Mouse (Mus musculus) liver, embryonic 16.5 days (tissue): ENCODE measurements around the gene Gm20716. TPM values are rescaled to one million over a fixed set of nuclear protein-coding genes. Genes with fewer than 3 reads are reported as not detected.

Source experiments
- ATAC-seq: fragments of 200-750 bp; cut with Nextera tagmentation; 2 replicates; pipeline ENCODE4 v1.8.0; 2017; ENCODE audit warnings: low read depth, mild to moderate bottlenecking, moderate number of reproducible peaks, moderate library complexity
- H3K27ac ChIP-seq: fragments of 300-500 bp; sonication (generic); 2 replicates; pipeline ENCODE4 v1.5.1; 2014; ENCODE audit warnings: mild to moderate bottlenecking, low read length
- H3K27me3 ChIP-seq: fragments of 300-500 bp; sonication (generic); 2 replicates; pipeline ENCODE4 v1.6.1; 2014; ENCODE audit warnings: low read depth, low read length, mixed read lengths; ENCODE audit not compliant: control insufficient read depth, insufficient read depth
- H3K36me3 ChIP-seq: fragments of 300-500 bp; sonication (generic); 2 replicates; pipeline ENCODE4 v1.6.1; 2014; ENCODE audit warnings: mild to moderate bottlenecking; ENCODE audit not compliant: control insufficient read depth, insufficient read depth
- H3K4me1 ChIP-seq: fragments of 300-500 bp; sonication (generic); 2 replicates; pipeline ENCODE4 v1.6.1; 2014; ENCODE audit warnings: low read depth, low read length, mixed read lengths; ENCODE audit not compliant: control insufficient read depth
- H3K4me2 ChIP-seq: fragments of 300-500 bp; sonication (generic); 2 replicates; pipeline ENCODE4 v1.6.1; 2014; ENCODE audit warnings: low read depth, low read length, mixed read lengths
- H3K4me3 ChIP-seq: fragments of 300-500 bp; sonication (generic); 2 replicates; pipeline ENCODE4 v1.5.1; 2014; ENCODE audit warnings: low read depth, mild to moderate bottlenecking, low read length
- H3K9ac ChIP-seq: fragments of 300-500 bp; sonication (generic); 2 replicates; pipeline ENCODE4 v1.6.1; 2014; ENCODE audit warnings: low read depth, low read length
- H3K9me3 ChIP-seq: fragments of 300-500 bp; sonication (generic); replicated peaks from 2 replicates; pipeline ENCODE4 v1.6.1; 2016; ENCODE audit warnings: low read length; ENCODE audit not compliant: control insufficient read depth
- WGBS: fragments of 180-500 bp; shearing (Covaris S2); extraction: QIAGEN DNeasy Blood & Tissue Kit; methylation state at CpG from one replicate; pipeline ENCODE4 v1.1.7; 2014; ENCODE audit not compliant: insufficient replicate concordance; 5-methylcytosine and 5-hydroxymethylcytosine counted together
- polyA plus RNA-seq: library from polyadenylated mRNA; unstranded; fragments of >200 nt; fragmentation: Nextera tagmentation; extraction: Ambion mirVana; gene quantifications from 2 replicates; pipeline ENCODE4 v1.2.1, GENCODE M21; 2015

The Gm20716 gene
- polyA plus RNA-seq, result 3.8 and 4.0 TPM in 2 replicates

DNA sequence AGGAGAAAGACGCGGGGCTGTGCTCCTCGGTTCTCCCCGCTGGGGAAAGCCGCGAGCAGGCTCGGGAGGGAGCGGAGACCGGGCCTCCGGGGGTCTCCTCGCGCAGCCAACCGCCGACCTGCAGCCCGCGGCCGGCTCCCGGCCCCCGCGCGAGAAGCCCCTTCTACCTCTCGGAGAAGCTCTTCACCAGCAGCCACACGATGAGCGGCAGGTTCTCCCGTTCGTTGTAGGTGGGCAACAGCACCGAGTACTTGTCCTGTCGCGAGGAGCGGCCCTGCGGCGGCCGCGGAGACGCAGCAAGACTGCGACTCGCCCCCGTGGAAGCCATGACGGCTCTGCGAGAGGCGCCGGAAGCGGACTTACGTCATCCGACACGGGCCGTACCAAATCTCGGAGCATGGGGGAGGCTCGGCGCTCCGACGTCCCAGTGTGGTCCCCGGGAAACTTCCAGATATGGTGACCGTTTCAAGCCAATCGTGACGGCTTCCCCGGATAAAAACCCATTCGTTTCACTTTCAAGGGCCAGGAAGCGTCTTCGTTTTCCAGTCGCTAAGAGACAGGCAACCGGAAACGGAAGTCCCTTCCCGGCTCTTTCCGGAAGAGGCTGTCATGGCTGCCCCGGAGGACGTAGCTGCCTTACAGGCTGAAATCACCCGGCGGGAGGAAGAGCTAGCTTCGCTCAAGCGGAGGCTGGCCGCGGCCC, at the start of gene Gm20716, which contains the start of the genes Dpm1 and Mocs3:
Gm20716 (minus strand) TSS at position 339 of the 703 bp plus-strand sequence.
Dpm1 (minus strand) TSS at position 566 of the 703 bp plus-strand sequence.
Mocs3 (plus strand) TSS at position 597 of the 703 bp plus-strand sequence.
- WGBS, result under 1% methylated on average over 72 of the region's 73 CpGs

DNA sequence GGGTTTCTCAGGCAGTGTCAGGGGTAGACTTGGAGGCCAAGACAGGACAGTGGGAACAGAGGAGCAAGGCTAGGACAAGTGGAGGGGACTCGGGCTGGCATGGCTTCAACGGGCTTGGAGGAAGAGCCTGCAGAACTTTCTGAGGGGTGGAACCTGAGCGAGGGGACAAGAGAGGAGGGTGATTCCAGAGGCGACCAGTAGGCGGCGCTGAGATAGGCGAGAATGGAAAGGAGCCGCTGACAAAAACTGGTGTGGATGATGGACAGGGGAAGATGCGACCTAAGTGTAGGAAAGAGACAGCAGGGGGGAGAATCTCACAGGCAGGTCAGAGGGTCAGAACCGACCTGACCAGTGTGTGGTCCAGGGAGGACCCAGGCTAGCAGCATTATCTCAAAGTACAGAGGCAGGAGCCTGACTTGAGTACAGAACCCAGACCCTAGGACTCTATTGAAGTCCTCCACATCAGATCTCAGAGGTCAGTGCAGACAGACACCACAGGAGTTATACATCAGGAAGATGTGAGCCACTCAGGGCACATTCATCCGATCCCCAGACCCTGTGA, 44.3 kb upstream of the Gm20716 start:
- no peak overlapping the region for H3K9ac ChIP-seq
- no peak overlapping the region for H3K4me3 ChIP-seq
- H3K36me3 ChIP-seq, result no peaks in the 10 kb centered on the region
- no peaks in the 10 kb centered on the region for H3K9me3 ChIP-seq
- no peak overlapping the region for H3K4me2 ChIP-seq
- 5% methylated on average over 11 of the region's 11 CpGs for WGBS
- ATAC-seq, result no peak
- H3K27me3 ChIP-seq, result peaks cover 32% of the 10 kb centered on the region
- H3K4me1 ChIP-seq, result no peaks in the 10 kb centered on the region
- no peak overlapping the region for H3K27ac ChIP-seq

More for the DNA sequence above, at the start of gene Gm20716, which contains the start of the genes Dpm1 and Mocs3:
- Histone ChIP-seq H3K27me3 (no peaks in the 10 kb centered on the region), H3K27ac (peak within 1 kb of the TSS; percentile 93), H3K4me1 (peaks cover 27% of the 10 kb centered on the region), H3K36me3 (peaks cover 16% of the 10 kb centered on the region), H3K9ac (peak within 1 kb of the TSS; percentile 92), H3K9me3 (no peaks in the 10 kb centered on the region), H3K4me2 (peak within 1 kb of the TSS; percentile 99), H3K4me3 (peak within 1 kb of the TSS; percentile 99)
- ATAC-seq, result peak; percentile 81

DNA sequence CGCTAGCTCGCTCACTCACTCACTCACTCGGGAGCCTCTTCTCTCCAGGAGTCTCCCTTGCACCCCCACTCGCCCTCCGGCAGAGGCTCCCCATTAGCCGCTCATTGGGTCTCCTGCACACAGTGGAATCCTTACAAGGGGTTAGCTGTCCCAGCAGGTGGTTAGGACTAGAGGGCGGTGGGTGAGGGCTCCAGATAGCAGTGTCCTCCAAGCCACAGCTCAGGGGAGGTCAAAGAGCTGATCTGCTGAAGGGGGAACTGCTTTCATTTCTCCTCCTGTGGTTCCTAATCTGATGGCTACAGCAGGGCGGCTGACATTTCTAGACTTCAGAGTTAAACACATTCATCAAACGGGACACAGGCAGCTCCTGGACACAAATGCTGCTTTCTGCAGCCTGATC, 43.2 kb upstream of the Gm20716 start:
- H3K27me3 ChIP-seq, result peaks cover 25% of the 10 kb centered on the region
- WGBS, result 14% methylated on average over 9 of the region's 9 CpGs
- H3K4me2 ChIP-seq, result no peak overlapping the region

DNA sequence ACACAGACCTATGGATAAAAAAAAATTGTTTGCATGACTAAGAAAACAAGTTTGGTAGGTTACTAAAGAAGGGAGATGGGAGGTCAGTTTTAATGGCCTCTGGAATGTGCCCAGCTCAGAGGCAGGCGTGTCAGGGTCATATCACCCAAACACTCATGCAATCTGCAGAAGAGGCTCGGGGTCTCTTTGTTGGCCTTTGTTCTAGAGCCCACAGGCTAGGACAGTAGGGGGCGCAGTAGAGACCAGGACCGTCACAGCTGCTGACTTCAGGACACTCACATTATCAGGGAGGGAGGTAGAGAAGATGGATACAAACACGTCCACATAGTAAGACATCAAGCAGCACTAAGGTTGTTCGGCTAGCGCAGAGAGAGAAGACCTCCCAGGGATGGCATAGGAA, 37.9 kb upstream of the Gm20716 start:
- no peak overlapping the region for H3K4me3 ChIP-seq
- H3K4me1 ChIP-seq, result no peaks in the 10 kb centered on the region
- H3K9me3 ChIP-seq, result no peaks in the 10 kb centered on the region
- WGBS, result 25% methylated on average over 7 of the region's 7 CpGs
- no peaks in the 10 kb centered on the region for H3K36me3 ChIP-seq
- no peak overlapping the region for H3K27ac ChIP-seq
- H3K9ac ChIP-seq, result no peak overlapping the region
- H3K27me3 ChIP-seq, result peaks cover 8% of the 10 kb centered on the region
- no peak overlapping the region for H3K4me2 ChIP-seq
- ATAC-seq, result no peak

More for the DNA sequence above, 43.2 kb upstream of the Gm20716 start:
- no peaks in the 10 kb centered on the region for H3K4me1 ChIP-seq
- H3K4me3 ChIP-seq, result no peak overlapping the region
- no peaks in the 10 kb centered on the region for H3K36me3 ChIP-seq
- H3K9ac ChIP-seq, result no peak overlapping the region
- H3K27ac ChIP-seq, result no peak overlapping the region
- no peaks in the 10 kb centered on the region for H3K9me3 ChIP-seq
- no peak for ATAC-seq

DNA sequence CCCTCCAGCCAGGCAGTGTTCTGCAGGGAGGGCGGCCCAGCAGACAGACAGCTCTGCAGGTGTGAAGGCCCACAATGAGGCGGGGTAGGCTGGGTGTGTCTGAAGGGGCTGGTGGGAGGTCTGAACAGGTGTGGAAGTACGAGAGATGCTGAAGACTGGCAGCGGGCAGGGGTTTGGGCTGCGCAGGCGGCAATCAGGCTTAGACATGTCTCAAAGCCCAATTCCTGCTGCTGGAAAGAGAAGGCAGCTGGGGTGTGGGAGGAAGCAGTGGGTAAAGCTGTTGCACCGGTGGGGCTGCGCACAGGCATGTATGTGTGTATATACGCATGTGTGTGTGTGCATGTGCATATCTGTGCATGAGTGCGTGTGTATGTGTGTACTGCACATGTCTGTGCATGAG, 30.7 kb upstream of the Gm20716 start:
- no peaks in the 10 kb centered on the region for H3K36me3 ChIP-seq
- H3K4me1 ChIP-seq, result no peaks in the 10 kb centered on the region
- no peak overlapping the region for H3K9ac ChIP-seq
- H3K9me3 ChIP-seq, result no peaks in the 10 kb centered on the region
- no peaks in the 10 kb centered on the region for H3K27me3 ChIP-seq
- 65% methylated on average over 10 of the region's 10 CpGs for WGBS
- ATAC-seq, result no peak
- no peak overlapping the region for H3K27ac ChIP-seq
- H3K4me3 ChIP-seq, result no peak overlapping the region
- no peak overlapping the region for H3K4me2 ChIP-seq

DNA sequence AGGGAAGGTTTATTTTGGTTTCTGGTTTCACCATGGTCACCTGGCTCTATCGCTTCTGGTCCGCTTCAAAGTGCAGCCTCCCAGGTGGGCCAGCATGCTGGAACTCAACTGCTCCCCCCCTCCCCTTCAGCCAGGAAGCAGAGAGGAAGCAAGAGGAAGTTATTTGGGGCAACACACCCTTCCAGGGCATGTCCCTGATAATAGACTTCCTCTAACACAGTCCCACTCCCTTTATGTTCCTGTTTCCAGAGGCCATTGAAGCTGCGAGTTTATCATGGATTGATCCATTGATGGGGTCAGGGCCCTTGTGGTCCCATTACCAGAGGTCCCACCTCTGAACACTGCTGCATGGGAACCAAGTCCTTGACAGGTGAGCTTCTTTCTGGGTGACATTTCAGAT, 30.0 kb upstream of the Gm20716 start:
- H3K9me3 ChIP-seq, result no peaks in the 10 kb centered on the region
- H3K27me3 ChIP-seq, result no peaks in the 10 kb centered on the region
- H3K9ac ChIP-seq, result no peak overlapping the region
- H3K27ac ChIP-seq, result no peak overlapping the region
- no peak for ATAC-seq
- H3K4me3 ChIP-seq, result no peak overlapping the region
- H3K4me2 ChIP-seq, result no peak overlapping the region
- no peaks in the 10 kb centered on the region for H3K36me3 ChIP-seq
- 34% methylated on average over 3 of the region's 3 CpGs for WGBS
- no peaks in the 10 kb centered on the region for H3K4me1 ChIP-seq

DNA sequence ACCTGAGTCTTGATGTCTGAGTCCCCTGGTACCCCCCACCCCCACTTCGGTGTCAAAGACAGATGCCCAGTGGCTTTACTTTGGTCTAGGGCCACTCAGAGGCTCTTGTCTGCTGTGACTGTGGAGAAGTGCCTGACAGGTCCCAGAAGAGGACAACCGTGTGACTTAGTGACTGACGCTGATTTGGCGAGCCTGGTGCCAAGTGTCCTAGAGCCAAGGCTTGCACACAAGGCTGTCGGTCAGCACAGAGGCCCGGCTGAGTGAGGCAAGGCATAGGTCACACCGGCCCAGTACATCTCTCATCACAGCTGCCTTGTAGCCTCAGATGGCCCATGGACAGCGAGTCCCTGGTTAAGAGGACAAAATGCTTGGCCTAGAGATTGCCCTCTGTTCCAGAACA, 28.9 kb upstream of the Gm20716 start:
- H3K9me3 ChIP-seq, result no peaks in the 10 kb centered on the region
- no peak overlapping the region for H3K9ac ChIP-seq
- ATAC-seq, result no peak
- 65% methylated on average over 8 of the region's 8 CpGs for WGBS
- no peak overlapping the region for H3K4me3 ChIP-seq
- no peak overlapping the region for H3K4me2 ChIP-seq
- H3K36me3 ChIP-seq, result no peaks in the 10 kb centered on the region
- no peaks in the 10 kb centered on the region for H3K4me1 ChIP-seq
- H3K27ac ChIP-seq, result no peak overlapping the region
- H3K27me3 ChIP-seq, result no peaks in the 10 kb centered on the region

DNA sequence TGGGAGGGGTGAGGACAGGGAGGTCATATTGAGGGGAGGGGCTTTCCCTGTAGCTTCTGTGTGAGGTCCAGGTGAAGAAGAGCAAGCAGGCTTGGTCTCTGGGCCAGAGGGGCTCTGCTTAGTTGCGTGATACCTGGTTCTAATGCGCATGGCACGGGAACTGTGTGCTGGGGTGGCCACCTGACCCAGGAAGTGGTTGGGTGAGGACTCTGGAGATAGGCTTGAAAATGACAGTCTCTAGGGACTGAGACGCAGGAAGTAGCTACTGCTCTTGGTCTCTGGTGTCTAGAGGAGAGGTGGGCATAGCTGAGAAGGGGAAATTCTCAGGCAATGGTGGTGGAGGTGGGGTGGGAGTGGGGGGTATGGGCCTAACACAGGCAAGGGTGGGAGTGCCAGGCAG, 27.0 kb upstream of the Gm20716 start:
- no peak overlapping the region for H3K9ac ChIP-seq
- WGBS, result 45% methylated on average over 4 of the region's 4 CpGs
- ATAC-seq, result no peak

DNA sequence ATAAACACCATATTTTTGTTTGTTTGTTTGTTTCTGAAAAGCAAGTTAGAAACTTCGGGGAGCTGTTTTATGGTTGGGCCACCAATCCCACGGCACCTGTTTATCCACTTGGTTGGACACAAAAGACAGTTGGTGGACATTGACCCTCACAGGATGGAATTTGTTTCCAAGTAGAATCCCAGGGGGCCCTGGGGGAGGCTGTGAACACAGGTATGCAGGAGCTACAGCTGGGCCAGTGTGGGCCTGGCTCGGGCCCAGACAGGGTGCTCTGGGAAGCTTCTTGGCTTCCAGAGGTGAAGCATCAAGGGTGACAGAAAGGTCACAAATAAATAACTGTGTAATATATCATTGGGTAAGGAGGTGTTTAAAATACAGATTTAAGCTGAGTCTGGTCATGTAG, 26.3 kb upstream of the Gm20716 start:
- Histone ChIP-seq H3K27ac (no peak overlapping the region), H3K4me1 (no peaks in the 10 kb centered on the region), H3K9me3 (no peaks in the 10 kb centered on the region), H3K27me3 (peaks cover 5% of the 10 kb centered on the region), H3K4me3 (no peak overlapping the region), H3K9ac (no peak overlapping the region), H3K4me2 (no peak overlapping the region), H3K36me3 (no peaks in the 10 kb centered on the region)
- 58% methylated on average over 3 of the region's 3 CpGs for WGBS
- ATAC-seq, result no peak

More for the DNA sequence above, 27.0 kb upstream of the Gm20716 start:
- H3K36me3 ChIP-seq, result no peaks in the 10 kb centered on the region
- H3K4me2 ChIP-seq, result no peak overlapping the region
- H3K9me3 ChIP-seq, result no peaks in the 10 kb centered on the region
- no peak overlapping the region for H3K27ac ChIP-seq
- peaks cover 5% of the 10 kb centered on the region for H3K27me3 ChIP-seq
- H3K4me1 ChIP-seq, result no peaks in the 10 kb centered on the region
- H3K4me3 ChIP-seq, result no peak overlapping the region
